Mouse (Mus musculus): Measurements from ENCODE around the gene Meis2.

Meis2 gene

GRCm38 (mm10) chr2:116049710-116050109 lies 15.9 kb downstream of the Meis2 start:
- no peak for DNase-seq (ENCODE audit: low read depth)

GRCm38 (mm10) chr2:116047365-116047764 lies 18.3 kb downstream of the Meis2 start:
- DNase-seq (ENCODE audit: low read depth): no peak

- no peak for DNase-seq (ENCODE audit: low read depth)
These were observed 20.6 kb downstream of the Meis2 start for GRCm38 (mm10) chr2:116045048-116045447.

GRCm38 (mm10) chr2:116042934-116043698 lies 22.5 kb downstream of the Meis2 start:
- no peak for DNase-seq (ENCODE audit: low read depth)

GRCm38 (mm10) chr2:116042447-116042846 lies 23.2 kb downstream of the Meis2 start:
- no peak for DNase-seq (ENCODE audit: low read depth)

- no peak for DNase-seq (ENCODE audit: low read depth)
These were observed 23.9 kb downstream of the Meis2 start for GRCm38 (mm10) chr2:116041683-116042262.

- no peak for DNase-seq (ENCODE audit: low read depth)
These were observed 30.3 kb downstream of the Meis2 start for GRCm38 (mm10) chr2:116035345-116035744.

- no peak for DNase-seq (ENCODE audit: low read depth)
These were observed 37.5 kb downstream of the Meis2 start for GRCm38 (mm10) chr2:116028127-116028526.

- DNase-seq (ENCODE audit: low read depth): no peak
These were observed 42.8 kb downstream of the Meis2 start for GRCm38 (mm10) chr2:116022876-116023275.

GRCm38 (mm10) chr2:116021931-116022330 lies 43.7 kb downstream of the Meis2 start:
- no peak for DNase-seq (ENCODE audit: low read depth)

- DNase-seq (ENCODE audit: low read depth): no peak
These were observed 44.6 kb downstream of the Meis2 start for GRCm38 (mm10) chr2:116021046-116021445.

- DNase-seq (ENCODE audit: low read depth): no peak
These were observed 45.1 kb downstream of the Meis2 start for GRCm38 (mm10) chr2:116020451-116020951.

GRCm38 (mm10) chr2:116019959-116020358 lies 45.7 kb downstream of the Meis2 start:
- no peak for DNase-seq (ENCODE audit: low read depth)

- DNase-seq (ENCODE audit: low read depth): no peak
These were observed 46.2 kb downstream of the Meis2 start for GRCm38 (mm10) chr2:116019466-116019794.

GRCm38 (mm10) chr2:116018781-116019465 lies 46.7 kb downstream of the Meis2 start:
- DNase-seq (ENCODE audit: low read depth): no peak

GRCm38 (mm10) chr2:116015520-116015919 lies 50.1 kb downstream of the Meis2 start:
- DNase-seq (ENCODE audit: low read depth): no peak

GRCm38 (mm10) chr2:116010469-116010868 lies 55.2 kb downstream of the Meis2 start:
- no peak for DNase-seq (ENCODE audit: low read depth)

- no peak for DNase-seq (ENCODE audit: low read depth)
These were observed 55.6 kb downstream of the Meis2 start for GRCm38 (mm10) chr2:116010061-116010460.

GRCm38 (mm10) chr2:116009097-116009970 lies 56.3 kb downstream of the Meis2 start:
- no peak for DNase-seq (ENCODE audit: low read depth)

GRCm38 (mm10) chr2:116002354-116002753 lies 63.3 kb downstream of the Meis2 start:
- no peak for DNase-seq (ENCODE audit: low read depth)

GRCm38 (mm10) chr2:116001352-116002138 lies 64.1 kb downstream of the Meis2 start:
- DNase-seq (ENCODE audit: low read depth): no peak

All from c-Kit-positive CD71-positive TER-119-negative erythroid progenitor cells, embryonic 14.5 days (primary cell).